Mouse (Mus musculus): ENCODE data around the gene Cdc42. TPM values are rescaled to one million over a fixed set of nuclear protein-coding genes. Genes with fewer than 3 reads are reported as not detected.

Gene Cdc42
- polyA plus RNA-seq, 2 experiments = 91.6 to 259 TPM

- DNase-seq (ENCODE audit: low read depth in 3 of 3, low spot score in 3 of 3) (no peak), ATAC-seq (ENCODE audit: insufficient read depth) (no peak)
- no peaks in the 10 kb centered on the region for H3K4me1 ChIP-seq (replicated peaks; ENCODE audit: control insufficient read depth in 2 of 2, insufficient read depth in 2 of 2, low read length in 1 of 2)
- 2% methylated on average over 4 of the region's 4 CpGs for WGBS (ENCODE audit: insufficient replicate concordance)
- H3K9me3 ChIP-seq (ENCODE audit: control insufficient read depth, low read length) = no peaks in the 10 kb centered on the region
- no peak overlapping the region for H3K4me2 ChIP-seq (ENCODE audit: low read depth)
- peaks cover 2% of the 10 kb centered on the region; the same call in 1 of the 2 replicates for H3K27me3 ChIP-seq (ENCODE audit: control insufficient read depth, insufficient read depth, low read length)
- no peak overlapping the region for H3K4me3 ChIP-seq (ENCODE audit: insufficient read depth in 1 of 2, low read depth in 2 of 2, low read length in 2 of 2)
- H3K36me3 ChIP-seq (replicated peaks; ENCODE audit: control insufficient read depth, insufficient read depth, low read depth) = no peaks in the 10 kb centered on the region
- H3K27ac ChIP-seq = no peak overlapping the region
- TF ChIP-seq CTCF (IDR thresholded peaks at IDR 0.05; ENCODE audit: low read depth) (peak; percentile 89), EP300 (IDR thresholded peaks at IDR 0.05; ENCODE audit: low read depth) (no peak)
- no peak overlapping the region for H3K9ac ChIP-seq (replicated peaks)
Measured at GRCm38 (mm10) chr4:137287818-137288217, 69.7 kb downstream of the Cdc42 start.

GRCm38 (mm10) chr4:137287206-137287605, 70.3 kb downstream of the Cdc42 start:
- DNase-seq (ENCODE audit: low read depth in 3 of 3, low spot score in 3 of 3) (no peak), ATAC-seq (ENCODE audit: insufficient read depth) (no peak)
- no peak overlapping the region for H3K4me2 ChIP-seq (ENCODE audit: low read depth)
- H3K27ac ChIP-seq = no peak overlapping the region
- no peak overlapping the region for H3K4me3 ChIP-seq (ENCODE audit: insufficient read depth in 1 of 2, low read depth in 2 of 2, low read length in 2 of 2)
- H3K27me3 ChIP-seq (ENCODE audit: control insufficient read depth, insufficient read depth, low read length) = peaks cover 7% of the 10 kb centered on the region
- H3K36me3 ChIP-seq (replicated peaks; ENCODE audit: control insufficient read depth, insufficient read depth, low read depth) = no peaks in the 10 kb centered on the region
- TF ChIP-seq EP300 (IDR thresholded peaks at IDR 0.05; ENCODE audit: low read depth) (no peak), CTCF (IDR thresholded peaks at IDR 0.05; ENCODE audit: low read depth) (no peak)
- no peaks in the 10 kb centered on the region for H3K9me3 ChIP-seq (ENCODE audit: control insufficient read depth, low read length)
- H3K9ac ChIP-seq (replicated peaks) = no peak overlapping the region
- no peaks in the 10 kb centered on the region for H3K4me1 ChIP-seq (replicated peaks; ENCODE audit: control insufficient read depth in 2 of 2, insufficient read depth in 2 of 2, low read length in 1 of 2)
- 69% methylated on average over 13 of the region's 13 CpGs for WGBS (ENCODE audit: insufficient replicate concordance)

DNA sequence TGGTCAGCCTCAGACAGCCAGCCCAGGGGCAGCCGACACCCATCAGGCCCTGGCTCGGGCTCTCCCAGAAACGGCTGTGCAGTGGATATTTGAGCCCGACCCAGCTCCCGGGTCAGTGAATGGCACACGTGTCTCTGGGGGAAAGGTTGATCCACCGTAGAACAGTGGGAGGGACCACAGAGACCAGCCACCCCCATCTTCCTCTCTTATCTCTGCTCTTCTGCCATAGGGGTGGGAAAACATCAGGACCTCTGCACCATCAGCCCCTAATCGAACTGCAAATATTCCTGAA, 70.9 kb downstream of the Cdc42 start:
- H3K4me1 ChIP-seq (replicated peaks; ENCODE audit: control insufficient read depth in 2 of 2, insufficient read depth in 2 of 2, low read length in 1 of 2) = no peaks in the 10 kb centered on the region
- ATAC-seq (ENCODE audit: insufficient read depth) = no peak
- 56% methylated on average over 8 of the region's 8 CpGs for WGBS (ENCODE audit: insufficient replicate concordance)
- H3K36me3 ChIP-seq (replicated peaks; ENCODE audit: control insufficient read depth, insufficient read depth, low read depth) = no peaks in the 10 kb centered on the region
- TF ChIP-seq EP300 (IDR thresholded peaks at IDR 0.05; ENCODE audit: low read depth) (no peak), CTCF (IDR thresholded peaks at IDR 0.05; ENCODE audit: low read depth) (no peak)
- no peak overlapping the region for H3K9ac ChIP-seq (replicated peaks)
- H3K4me2 ChIP-seq (ENCODE audit: low read depth) = no peak overlapping the region
- H3K27ac ChIP-seq = no peak overlapping the region
- no peak for DNase-seq (ENCODE audit: low read depth in 3 of 3, low spot score in 3 of 3)
- H3K27me3 ChIP-seq (ENCODE audit: control insufficient read depth, insufficient read depth, low read length) = peaks cover 9% of the 10 kb centered on the region
- H3K9me3 ChIP-seq (ENCODE audit: control insufficient read depth, low read length) = no peaks in the 10 kb centered on the region
- no peak overlapping the region for H3K4me3 ChIP-seq (ENCODE audit: insufficient read depth in 1 of 2, low read depth in 2 of 2, low read length in 2 of 2)

DNA sequence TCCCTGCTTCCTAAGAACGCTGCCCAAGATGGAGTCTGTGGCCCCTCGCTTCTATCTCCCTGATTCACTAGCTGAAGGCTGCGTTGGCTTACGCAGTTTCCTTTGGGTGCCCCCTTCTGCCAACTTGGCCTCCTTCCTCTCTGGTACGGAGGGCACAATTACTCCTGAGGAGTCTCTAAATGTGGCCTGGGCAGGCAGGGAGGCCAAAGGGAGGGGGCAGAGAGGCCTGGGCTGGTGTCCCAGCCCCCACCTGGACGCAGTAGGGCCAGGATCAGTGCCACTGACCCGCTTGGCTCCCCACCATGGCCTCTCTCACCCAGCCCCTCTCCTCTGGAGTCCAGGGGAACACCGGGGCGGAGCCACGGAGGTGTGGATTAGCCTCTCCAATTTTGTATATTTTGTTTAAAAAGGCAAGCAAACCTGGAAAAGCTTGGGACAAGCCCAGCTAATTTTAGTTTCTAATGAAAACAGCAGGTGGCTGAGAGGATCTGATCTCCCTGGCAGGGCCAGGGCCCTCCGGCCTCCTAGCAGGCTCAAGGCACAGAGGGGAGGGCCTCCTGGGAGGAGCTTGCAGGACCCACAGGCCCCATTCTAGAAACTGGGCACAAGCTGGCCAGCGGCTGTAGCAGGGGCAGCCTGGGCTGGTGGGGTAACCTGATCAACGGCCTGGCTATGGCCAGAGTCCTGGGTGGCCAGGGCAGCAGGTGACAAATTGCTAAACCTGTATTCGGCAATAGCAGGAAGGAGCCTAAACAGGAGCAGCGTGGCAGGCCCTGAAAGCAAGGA, 71.5 kb downstream of the Cdc42 start:
- DNase-seq (ENCODE audit: low read depth in 3 of 3, low spot score in 3 of 3) (no peak), ATAC-seq (ENCODE audit: insufficient read depth) (no peak)
- 65% methylated on average over 15 of the region's 15 CpGs for WGBS (ENCODE audit: insufficient replicate concordance)
- Histone ChIP-seq H3K27ac (no peak overlapping the region), H3K4me3 (ENCODE audit: insufficient read depth in 1 of 2, low read depth in 2 of 2, low read length in 2 of 2) (no peak overlapping the region), H3K9me3 (ENCODE audit: control insufficient read depth, low read length) (no peaks in the 10 kb centered on the region), H3K4me1 (replicated peaks; ENCODE audit: control insufficient read depth in 2 of 2, insufficient read depth in 2 of 2, low read length in 1 of 2) (no peaks in the 10 kb centered on the region), H3K9ac (replicated peaks) (no peak overlapping the region), H3K36me3 (replicated peaks; ENCODE audit: control insufficient read depth, insufficient read depth, low read depth) (no peaks in the 10 kb centered on the region), H3K27me3 (ENCODE audit: control insufficient read depth, insufficient read depth, low read length) (peaks cover 10% of the 10 kb centered on the region), H3K4me2 (ENCODE audit: low read depth) (no peak overlapping the region)
- TF ChIP-seq EP300 (IDR thresholded peaks at IDR 0.05; ENCODE audit: low read depth) (no peak), CTCF (IDR thresholded peaks at IDR 0.05; ENCODE audit: low read depth) (no peak)

DNA sequence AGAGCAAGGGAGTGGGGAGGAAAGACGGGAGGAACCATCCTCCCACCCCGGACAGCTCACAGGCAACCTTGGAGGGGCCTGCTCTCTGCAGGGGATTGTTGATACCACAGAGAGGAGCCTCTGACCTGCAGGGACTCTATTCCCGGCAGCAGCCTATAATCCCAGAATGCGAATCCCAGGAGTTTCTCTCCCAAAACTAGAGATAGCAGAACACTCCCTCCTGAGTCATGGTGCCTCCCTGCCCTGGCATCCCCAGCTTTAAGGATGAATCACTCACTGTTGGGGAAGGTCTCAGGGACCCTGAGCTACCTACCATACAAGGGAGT, 74.2 kb downstream of the Cdc42 start:
- no peak overlapping the region for H3K4me2 ChIP-seq (ENCODE audit: low read depth)
- ATAC-seq (ENCODE audit: insufficient read depth) (no peak), DNase-seq (ENCODE audit: low read depth in 3 of 3, low spot score in 3 of 3) (no peak)
- H3K9ac ChIP-seq (replicated peaks) = no peak overlapping the region
- TF ChIP-seq CTCF (IDR thresholded peaks at IDR 0.05; ENCODE audit: low read depth) = no peak
- TF ChIP-seq EP300 (IDR thresholded peaks at IDR 0.05; ENCODE audit: low read depth) = no peak
- no peak overlapping the region for H3K27ac ChIP-seq
- no peaks in the 10 kb centered on the region for H3K36me3 ChIP-seq (replicated peaks; ENCODE audit: control insufficient read depth, insufficient read depth, low read depth)
- no peak overlapping the region for H3K4me3 ChIP-seq (ENCODE audit: insufficient read depth in 1 of 2, low read depth in 2 of 2, low read length in 2 of 2)
- 20% methylated on average over 4 of the region's 4 CpGs for WGBS (ENCODE audit: insufficient replicate concordance)
- H3K9me3 ChIP-seq (ENCODE audit: control insufficient read depth, low read length) = no peaks in the 10 kb centered on the region
- peaks cover 27% of the 10 kb centered on the region for H3K27me3 ChIP-seq (ENCODE audit: control insufficient read depth, insufficient read depth, low read length)
- no peaks in the 10 kb centered on the region for H3K4me1 ChIP-seq (replicated peaks; ENCODE audit: control insufficient read depth in 2 of 2, insufficient read depth in 2 of 2, low read length in 1 of 2)

All from liver, embryonic 14.5 days (tissue).